In the genomic region with DNA sequence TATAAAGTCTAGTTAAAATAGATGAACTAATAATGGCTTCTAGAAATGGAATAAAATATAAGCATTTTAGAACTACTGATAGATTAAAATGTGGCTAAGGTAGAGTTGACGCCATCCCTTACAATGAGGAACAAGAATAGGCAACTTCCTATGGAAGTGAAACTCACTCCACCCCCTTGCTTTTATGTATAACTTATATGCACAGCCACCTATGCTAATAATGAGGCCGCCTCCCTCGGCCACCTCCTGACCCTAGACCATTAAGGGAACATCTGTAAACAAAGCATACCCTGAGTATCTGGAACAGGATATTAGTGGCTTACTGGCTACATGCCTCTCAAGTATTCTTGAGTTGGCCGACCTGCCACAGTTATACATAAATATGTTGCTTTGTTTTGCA, we compare ENCODE assay signal across 30 mouse cellular contexts. TPM values are rescaled to one million over a fixed set of nuclear protein-coding genes. Genes with fewer than 3 reads are reported as not detected.
DNase-seq lines count a peak whose midpoint lies in the region; ATAC-seq and TF ChIP-seq lines count a peak whose summit lies in the region.
"Had no signal": no experiment of that assay in that cellular context is flagged by ENCODE, and none has a peak within 500 bp of the region (broad histone marks: within the 10 kb centered on the region; RNA-seq: fewer than 3 reads in every experiment).

No protein-coding gene starts in this region.

- H3K27ac ChIP-seq in intestine, embryonic 14.5 days (ENCODE audit: low read depth) = no peak overlapping the region
- H3K27ac ChIP-seq in intestine, postnatal 0 days (ENCODE audit: low read depth, low read length) = no peak overlapping the region
- H3K27ac ChIP-seq: embryonic facial prominence, embryonic 10.5 days; embryonic facial prominence, embryonic 13.5 days; forebrain, embryonic 12.5 days; forebrain, embryonic 15.5 days; heart, embryonic 15.5 days; hindbrain, embryonic 10.5 days; hindbrain, embryonic 14.5 days; hindbrain, postnatal 0 days had no signal

- H3K9ac ChIP-seq in intestine, embryonic 14.5 days (ENCODE audit: low read length) = no peak overlapping the region
- no peak overlapping the region for H3K9ac ChIP-seq in intestine, postnatal 0 days (ENCODE audit: low read depth, low read length)
- H3K9ac ChIP-seq: embryonic facial prominence, embryonic 13.5 days; forebrain, embryonic 12.5 days; forebrain, embryonic 15.5 days; heart, embryonic 12.5 days; heart, embryonic 15.5 days; hindbrain, embryonic 14.5 days had no signal

- intact Hi-C loops in left cerebral cortex, postnatal 4 days (cut with DNase I) = no loop called here
- intact Hi-C loops in left cerebral cortex, postnatal 10 days (cut with DNase I) = no loop called here

- no peaks in the 10 kb centered on the region for H3K27me3 ChIP-seq in intestine, embryonic 14.5 days (replicated peaks; ENCODE audit: control insufficient read depth, insufficient read depth, low read length)
- no peaks in the 10 kb centered on the region for H3K27me3 ChIP-seq in intestine, postnatal 0 days (replicated peaks; ENCODE audit: control insufficient read depth, insufficient read depth, low read length)
- H3K27me3 ChIP-seq: embryonic facial prominence, embryonic 13.5 days; forebrain, embryonic 12.5 days; forebrain, embryonic 15.5 days; heart, embryonic 12.5 days; heart, embryonic 15.5 days had no signal

- H3K36me3 ChIP-seq in intestine, embryonic 14.5 days (ENCODE audit: control insufficient read depth, insufficient read depth, low read length) = no peaks in the 10 kb centered on the region; the same call in 1 of the 2 replicates
- no peaks in the 10 kb centered on the region for H3K36me3 ChIP-seq in intestine, postnatal 0 days (ENCODE audit: control insufficient read depth, insufficient read depth)
- H3K36me3 ChIP-seq: embryonic facial prominence, embryonic 10.5 days; embryonic facial prominence, embryonic 13.5 days; forebrain, embryonic 12.5 days; forebrain, embryonic 15.5 days; hindbrain, embryonic 10.5 days had no signal

- WGBS in intestine, embryonic 14.5 days = 66% methylated on average over 4 of the region's 4 CpGs
- 70% methylated on average over 4 of the region's 4 CpGs for WGBS in intestine, postnatal 0 days

- peaks cover 19% of the 10 kb centered on the region for H3K4me1 ChIP-seq in intestine, embryonic 14.5 days (replicated peaks; ENCODE audit: control insufficient read depth, insufficient read depth, low read length)
- no peaks in the 10 kb centered on the region for H3K4me1 ChIP-seq in intestine, postnatal 0 days (replicated peaks; ENCODE audit: control insufficient read depth, insufficient read depth, low read length)

- peak; percentile 38 for DNase-seq in intestine, embryonic 14.5 days (ENCODE audit: low spot score)
- DNase-seq in B cell, adult 2 months = peak; percentile 25 to 34
- no peak for DNase-seq in left cerebral cortex, postnatal 4 days
- no peak for DNase-seq in left cerebral cortex, postnatal 10 days (ENCODE audit: extremely low spot score in 1 of 2, low spot score in 2 of 2)
- DNase-seq in right cerebral cortex, postnatal 36 days (ENCODE audit: low spot score in 2 of 2) = no peak
- DNase-seq: adrenal gland, adult 8-10 months; adrenal gland, postnatal 25 days; cerebellum, adult 11-12 months; cerebellum, adult 8-10 months; cerebellum, postnatal 10 days; cerebellum, postnatal 36 days; embryo, embryonic 11 days; gastrocnemius, postnatal 25 days; heart, postnatal 10 days; heart, postnatal 36 days had no signal

- TF ChIP-seq CTCF in intestine, postnatal 0 days (IDR thresholded peaks at IDR 0.05; ENCODE audit: low read depth) = no peak

- H3K4me3 ChIP-seq in intestine, embryonic 14.5 days (ENCODE audit: low read depth, low read length) = no peak overlapping the region
- H3K4me3 ChIP-seq in intestine, postnatal 0 days (ENCODE audit: low read depth, low read length) = no peak overlapping the region
- H3K4me3 ChIP-seq: embryonic facial prominence, embryonic 10.5 days; embryonic facial prominence, embryonic 13.5 days; erythroblast, embryonic 14.5 days; forebrain, embryonic 12.5 days; forebrain, embryonic 15.5 days; heart, embryonic 12.5 days; heart, embryonic 15.5 days; hindbrain, embryonic 10.5 days had no signal

- ATAC-seq in intestine, embryonic 14.5 days (replicated peaks; ENCODE audit: low FRiP score, low TSS enrichment, low read depth) = no peak
- no peak for ATAC-seq in intestine, postnatal 0 days
- peak; percentile 97 for ATAC-seq in megakaryocyte, adult 5-6 weeks (ENCODE audit: poor library complexity, severe bottlenecking)
- ATAC-seq in neutrophil, adult 5-6 weeks (ENCODE audit: extremely low read depth, insufficient number of reproducible peaks, low FRiP score, poor library complexity, severe bottlenecking) = peak; percentile 72; the same call in 1 of the 2 replicates
- ATAC-seq: activated CD4-positive, CD25-positive, alpha-beta regulatory T cell, adult 4 months; forebrain, embryonic 15.5 days; hindbrain, postnatal 0 days; inflammation-experienced regulatory T-cells, adult 6 months had no signal

- no peak overlapping the region for H3K4me2 ChIP-seq in intestine, embryonic 14.5 days (ENCODE audit: low read length)
- no peak overlapping the region for H3K4me2 ChIP-seq in intestine, postnatal 0 days (replicated peaks; ENCODE audit: low read depth)
- H3K4me2 ChIP-seq: embryonic facial prominence, embryonic 13.5 days; forebrain, embryonic 12.5 days; forebrain, embryonic 15.5 days; heart, embryonic 12.5 days; heart, embryonic 15.5 days; hindbrain, embryonic 14.5 days had no signal

- no peaks in the 10 kb centered on the region for H3K9me3 ChIP-seq in intestine, embryonic 14.5 days (ENCODE audit: control insufficient read depth, low read length)
- no peaks in the 10 kb centered on the region for H3K9me3 ChIP-seq in intestine, postnatal 0 days (ENCODE audit: control insufficient read depth)
- H3K9me3 ChIP-seq: embryonic facial prominence, embryonic 10.5 days; embryonic facial prominence, embryonic 13.5 days; forebrain, embryonic 12.5 days; forebrain, embryonic 15.5 days; heart, embryonic 15.5 days; hindbrain, embryonic 10.5 days had no signal

RNA-seq across cellular contexts. Expression of a gene that starts 43.5 kb away (rescaled TPM):
- polyA plus RNA-seq in intestine, embryonic 14.5 days (2014; fragmentation: Nextera tagmentation; extraction: Ambion mirVana) = 266 and 288 TPM in 2 replicates
- 67.6 and 71.6 TPM in 2 replicates for polyA plus RNA-seq in intestine, postnatal 0 days (2015; fragmentation: Nextera tagmentation; extraction: Ambion mirVana)
- 0.52 and 0.98 TPM in 2 replicates for total RNA-seq in megakaryocyte, adult 5-6 weeks (2015)
- 0.08 and 0.92 TPM in 2 replicates for total RNA-seq in megakaryocyte, adult 5-6 weeks (2017)
- 0.12 TPM in 1 of 2 replicates, not detected in the other for total RNA-seq in neutrophil, adult 5-6 weeks (2017)
- total RNA-seq in left cerebral cortex, postnatal 4 days (2021) = 10 to 100 TPM; 25.5 to 27.6 TPM
- 10 to 100 TPM; 17.4 to 22.9 TPM for total RNA-seq in left cerebral cortex, postnatal 10 days (2021)

Comparison
In these comparisons a context has a peak if more than half of its experiments do, and no peak if none do; other contexts are left out.
1. ATAC-seq: peak in megakaryocyte, adult 5-6 weeks (single experiment) and neutrophil, adult 5-6 weeks (single experiment); none in intestine, embryonic 14.5 days (single experiment) and intestine, postnatal 0 days (single experiment).
2. DNase-seq: peak in intestine, embryonic 14.5 days (single experiment) and B cell, adult 2 months (2 of 2); none in left cerebral cortex, postnatal 4 days (single experiment), left cerebral cortex, postnatal 10 days (0 of 2) and right cerebral cortex, postnatal 36 days (0 of 2).
3. RNA of a gene that starts 43.5 kb away (total RNA-seq): 25.5 to 27.6 TPM in left cerebral cortex, postnatal 4 days and 17.4 to 22.9 TPM in left cerebral cortex, postnatal 10 days; 0.08 to 0.98 TPM in megakaryocyte, adult 5-6 weeks and 0.12 TPM in neutrophil, adult 5-6 weeks; every median in the first group is over 4 times any median in the second.